Mouse (Mus musculus): ENCODE data around the gene Dlgap1.
A peak's percentile ranks its signal among the peaks of the same experiment; 100 is the strongest.

Gene Dlgap1

GRCm38 (mm10) chr17:70172500-70173036 is 203.7 kb downstream of the Dlgap1 start:
- no peak for DNase-seq (ENCODE audit: low spot score in 2 of 2)

- DNase-seq (ENCODE audit: low spot score in 2 of 2): no peak
Measured at GRCm38 (mm10) chr17:70173916-70174315, 205.0 kb downstream of the Dlgap1 start.

GRCm38 (mm10) chr17:70191228-70191627 is 222.4 kb downstream of the Dlgap1 start:
- DNase-seq (ENCODE audit: low spot score in 2 of 2): no peak

DNA sequence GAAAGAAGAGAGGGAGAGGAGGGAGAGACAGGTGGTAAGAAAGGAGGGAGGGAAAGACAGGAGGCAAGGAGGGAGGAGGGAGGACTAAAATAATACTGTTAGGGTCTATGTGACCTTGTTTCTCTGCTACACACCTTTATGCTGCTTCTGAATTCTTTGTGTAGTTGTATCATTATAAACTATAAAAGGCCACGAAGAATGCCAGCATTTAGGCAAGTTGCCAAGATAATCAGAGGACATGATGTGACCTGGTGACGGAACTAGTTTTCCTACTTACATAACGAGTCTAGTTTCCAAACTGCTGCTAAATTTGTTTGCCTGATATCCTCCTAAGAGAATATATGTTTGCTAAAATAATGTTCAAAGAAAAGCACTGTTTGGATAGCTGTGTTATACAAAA is 254.0 kb downstream of the Dlgap1 start:
- no peak for DNase-seq (ENCODE audit: low spot score in 2 of 2)

DNA sequence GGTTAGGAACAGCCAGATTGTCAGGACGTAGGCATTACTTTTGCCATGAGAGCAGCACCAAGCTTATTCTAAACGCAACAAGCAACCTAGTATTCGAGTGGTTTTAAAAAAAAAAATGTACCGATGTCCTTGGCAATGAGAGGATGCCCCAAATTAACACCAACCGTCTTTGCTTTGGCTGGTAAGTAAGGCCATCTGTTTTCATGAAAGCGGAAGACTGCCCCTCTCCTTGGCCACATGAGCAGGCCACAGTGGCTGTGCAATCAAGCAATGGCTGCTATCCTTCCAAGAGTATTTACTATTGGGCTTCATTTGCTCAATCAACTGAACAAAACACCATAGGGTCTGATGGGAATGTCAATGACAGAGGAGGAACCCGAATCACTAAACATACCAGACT is 278.5 kb downstream of the Dlgap1 start:
- DNase-seq (ENCODE audit: low spot score in 2 of 2): no peak

DNA sequence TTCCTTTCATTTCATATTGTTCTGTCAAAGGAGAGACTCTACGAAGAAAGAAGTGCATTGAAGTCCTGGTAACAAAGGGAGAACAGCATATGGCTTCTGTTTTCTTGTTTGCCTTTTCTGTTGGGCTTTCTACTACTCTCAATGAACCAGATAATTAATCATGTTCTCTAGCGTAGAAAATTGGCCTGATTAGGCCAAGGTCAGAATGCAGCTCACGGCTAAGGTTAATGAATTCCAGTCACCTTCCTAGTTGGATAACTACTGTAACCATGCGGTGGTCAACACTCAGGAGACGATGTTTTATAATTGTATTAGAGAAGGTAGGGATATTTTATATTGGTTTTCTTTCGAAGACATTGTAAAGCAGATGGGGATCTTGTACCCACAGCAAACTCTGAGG is 279.4 kb downstream of the Dlgap1 start:
- no peak for DNase-seq (ENCODE audit: low spot score in 2 of 2)

- no peak for DNase-seq (ENCODE audit: low spot score in 2 of 2)
Measured at GRCm38 (mm10) chr17:70252476-70252875, 283.6 kb downstream of the Dlgap1 start.

DNA sequence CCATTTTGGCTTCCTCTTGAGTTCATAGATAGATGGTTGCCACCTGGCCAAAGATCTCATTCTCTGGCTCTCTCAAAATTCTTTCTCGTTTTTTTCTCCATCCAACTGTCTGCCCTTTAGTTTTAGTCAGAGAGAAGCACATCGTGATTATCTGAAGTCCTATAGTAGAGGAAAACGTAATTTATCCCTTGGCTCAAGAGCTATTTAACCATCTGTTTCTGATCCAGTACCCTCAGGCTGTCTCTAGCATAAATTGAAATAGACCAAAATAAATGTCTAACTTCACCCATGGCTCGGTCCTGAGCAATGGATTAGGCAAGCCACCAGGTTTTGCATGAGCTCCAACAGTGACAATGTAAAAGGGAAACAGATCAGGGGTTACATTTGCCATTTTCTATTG is 287.5 kb downstream of the Dlgap1 start:
- no peak for DNase-seq (ENCODE audit: low spot score in 2 of 2)

DNA sequence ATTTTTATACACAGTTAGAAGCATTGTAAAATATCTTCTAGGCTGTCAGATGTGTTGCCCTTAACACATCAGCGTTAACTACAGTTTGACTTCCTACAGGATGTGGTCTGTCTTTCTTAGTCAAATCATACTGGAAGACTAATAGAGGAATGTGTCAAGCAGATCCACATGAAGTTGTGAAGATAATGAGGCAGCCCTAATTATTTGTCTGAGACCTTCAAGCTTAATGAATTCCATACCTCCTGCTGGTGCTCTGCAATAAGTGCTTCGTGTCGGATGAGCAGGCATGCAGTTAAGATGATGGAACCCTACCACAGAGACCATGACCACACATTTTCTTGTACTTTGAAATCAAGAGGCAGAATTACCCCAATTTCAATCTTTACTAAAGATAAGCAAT is 294.3 kb downstream of the Dlgap1 start:
- no peak for DNase-seq (ENCODE audit: low spot score in 2 of 2)

- DNase-seq (ENCODE audit: low spot score in 2 of 2): no peak
Measured at GRCm38 (mm10) chr17:70272125-70272524, 303.3 kb downstream of the Dlgap1 start.

GRCm38 (mm10) chr17:70287708-70288107 is 318.8 kb downstream of the Dlgap1 start:
- DNase-seq (ENCODE audit: low spot score in 2 of 2): no peak

DNA sequence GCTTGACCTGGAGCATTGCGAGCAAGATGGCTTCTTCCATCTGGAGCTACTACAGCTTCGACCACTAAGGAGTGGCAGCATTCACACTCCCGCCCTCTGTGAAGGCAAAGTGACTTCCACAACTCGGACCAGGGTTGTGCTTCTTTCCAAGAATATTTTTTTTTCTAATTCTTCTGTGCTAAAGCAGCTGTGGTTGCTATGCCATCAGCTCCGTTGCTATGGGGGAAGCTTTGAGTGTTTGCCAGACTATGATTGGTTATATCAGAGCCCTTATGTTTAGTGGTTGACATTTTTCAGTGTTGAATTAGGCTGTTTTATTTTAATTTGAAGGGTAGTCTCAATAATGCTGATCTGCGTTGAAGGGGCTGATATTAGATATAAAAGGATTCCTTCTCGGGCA is 325.2 kb downstream of the Dlgap1 start:
- DNase-seq (ENCODE audit: low spot score in 2 of 2): peak in 1 of 2 experiments; percentile 50

GRCm38 (mm10) chr17:70301941-70302478 is 333.1 kb downstream of the Dlgap1 start:
- DNase-seq (ENCODE audit: low spot score in 2 of 2): no peak

DNA sequence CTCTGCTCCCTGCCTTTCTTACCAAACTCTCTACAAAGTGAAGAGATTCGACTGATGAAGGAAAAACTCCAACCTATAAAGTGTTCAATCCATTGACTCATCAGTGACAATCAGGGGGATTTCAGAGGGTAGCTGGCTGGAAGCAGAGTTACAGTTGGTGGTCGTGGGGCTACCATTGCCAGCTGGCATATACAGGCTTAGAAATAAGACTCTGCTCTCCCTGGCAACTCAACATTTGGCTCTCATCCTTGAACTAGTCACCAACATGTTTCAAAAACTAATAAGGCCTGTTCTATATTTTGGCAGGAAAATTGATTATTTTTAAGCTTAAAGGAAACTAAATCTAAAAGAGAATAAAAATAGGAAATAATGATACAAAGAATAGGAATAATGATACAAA is 333.8 kb downstream of the Dlgap1 start:
- DNase-seq (ENCODE audit: low spot score in 2 of 2): no peak

GRCm38 (mm10) chr17:70305021-70305420 is 336.1 kb downstream of the Dlgap1 start:
- DNase-seq (ENCODE audit: low spot score in 2 of 2): no peak

- DNase-seq (ENCODE audit: low spot score in 2 of 2): no peak
Measured at GRCm38 (mm10) chr17:70307418-70308176, 338.7 kb downstream of the Dlgap1 start.

- peak; percentile 42 to 52 for DNase-seq (ENCODE audit: low spot score in 2 of 2)
Measured at GRCm38 (mm10) chr17:70308364-70309231, 339.7 kb downstream of the Dlgap1 start.

- DNase-seq (ENCODE audit: low spot score in 2 of 2): peak in 1 of 2 experiments; percentile 23
Measured at GRCm38 (mm10) chr17:70316327-70316726, 347.5 kb downstream of the Dlgap1 start.

DNA sequence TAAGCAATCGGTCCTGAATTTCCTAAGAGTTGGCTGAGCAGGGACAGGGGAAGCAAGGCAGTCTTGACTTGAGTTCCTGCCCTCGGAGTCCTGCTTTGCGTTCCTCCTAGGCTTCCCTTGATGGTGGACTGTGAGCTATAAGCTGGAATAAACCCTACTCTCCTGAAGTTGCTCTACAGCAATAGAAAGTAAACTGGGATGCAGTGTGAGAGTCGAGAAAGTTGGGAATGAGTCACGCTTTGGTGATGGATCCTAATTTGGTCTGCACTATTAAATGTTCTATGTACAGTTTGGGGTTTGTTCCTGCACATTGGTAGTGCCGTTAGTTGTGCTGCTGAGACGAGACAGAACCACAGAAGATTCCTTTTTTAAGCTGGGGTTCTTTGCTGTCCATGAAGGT is 348.9 kb downstream of the Dlgap1 start:
- no peak for DNase-seq (ENCODE audit: low spot score in 2 of 2)

DNA sequence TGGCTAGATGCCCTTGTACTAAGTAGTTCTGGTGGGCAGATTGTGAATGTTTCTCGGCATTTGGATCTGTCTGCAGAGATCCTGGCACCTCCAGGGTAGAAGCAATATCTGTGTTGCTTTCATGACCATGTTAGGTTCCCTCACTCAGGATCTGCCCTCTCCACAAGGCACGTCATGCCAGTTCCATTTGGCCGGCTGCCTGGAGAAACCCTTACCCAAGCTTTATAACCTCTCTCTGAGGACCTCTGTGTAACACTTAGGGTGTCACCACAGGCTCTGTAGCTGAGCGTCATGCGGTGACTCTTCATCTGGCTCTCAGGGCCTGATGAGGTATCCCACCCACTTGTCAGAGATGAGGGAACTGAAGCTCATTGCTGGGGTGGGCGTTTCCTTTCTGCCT is 353.1 kb downstream of the Dlgap1 start:
- DNase-seq (ENCODE audit: low spot score in 2 of 2): no peak

GRCm38 (mm10) chr17:70333440-70333839 is 364.6 kb downstream of the Dlgap1 start:
- DNase-seq (ENCODE audit: low spot score in 2 of 2): no peak

DNA sequence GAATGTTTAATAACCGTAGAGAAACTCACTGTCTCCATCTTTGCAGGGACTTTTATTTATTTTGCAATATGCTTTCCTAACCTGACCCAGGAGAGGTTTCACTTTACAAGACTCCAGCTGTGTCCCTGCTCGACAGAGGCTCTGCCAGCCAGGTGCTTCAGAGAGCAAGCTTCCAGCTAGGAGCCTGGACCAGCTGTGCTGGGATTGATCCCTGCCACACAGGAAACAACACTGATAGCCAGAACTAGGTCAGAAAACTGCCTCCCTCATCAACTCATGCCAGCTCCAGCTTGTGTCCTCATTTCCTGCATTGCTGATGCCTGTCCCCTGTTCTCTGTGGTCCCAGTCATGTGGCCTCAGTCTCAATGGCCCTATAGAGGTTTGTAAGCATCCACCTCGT is 365.3 kb downstream of the Dlgap1 start:
- DNase-seq (ENCODE audit: low spot score in 2 of 2): peak in 1 of 2 experiments; percentile 23
